Mouse (Mus musculus) bone marrow macrophage, adult 2 months (primary cell): ENCODE results near the gene Nfib.

ENCODE experiments used
- CTCF ChIP-seq: IDR thresholded peaks from 2 replicates; pipeline ENCODE4 v1.5.1; 2012; ENCODE audit warnings: low read depth, mild to moderate bottlenecking, low read length, moderate library complexity
- POLR2A ChIP-seq: IDR thresholded peaks from 2 replicates; pipeline ENCODE4 v1.6.1; 2012; ENCODE audit warnings: mild to moderate bottlenecking, low read depth, low read length, borderline replicate concordance

GRCm38 (mm10) chr4:82249518-82250354 lies 455.8 kb downstream of the Nfib start:
- TF ChIP-seq CTCF: no peak
- no peak for TF ChIP-seq POLR2A
